Mouse (Mus musculus): ENCODE measurements around the gene Fam83d.

The Fam83d gene

GRCm38 (mm10) chr2:158815686-158816085, 47.8 kb downstream of the Fam83d start:
- no peak for DNase-seq (ENCODE audit: low spot score in 2 of 2)

- no peak for DNase-seq (ENCODE audit: low spot score in 2 of 2)
Measured at GRCm38 (mm10) chr2:158816239-158816638, 48.3 kb downstream of the Fam83d start.

GRCm38 (mm10) chr2:158817708-158818107, 49.8 kb downstream of the Fam83d start:
- no peak for DNase-seq (ENCODE audit: low spot score in 2 of 2)

GRCm38 (mm10) chr2:158828124-158828523, 60.2 kb downstream of the Fam83d start:
- DNase-seq (ENCODE audit: low spot score in 2 of 2), result no peak

- no peak for DNase-seq (ENCODE audit: low spot score in 2 of 2)
Measured at GRCm38 (mm10) chr2:158829746-158830145, 61.9 kb downstream of the Fam83d start.

- no peak for DNase-seq (ENCODE audit: low spot score in 2 of 2)
Measured at GRCm38 (mm10) chr2:158833221-158833620, 65.3 kb downstream of the Fam83d start.

- no peak for DNase-seq (ENCODE audit: low spot score in 2 of 2)
Measured at GRCm38 (mm10) chr2:158833645-158834044, 65.8 kb downstream of the Fam83d start.
